ENCODE assay signal across 8 mouse cellular contexts in genomic region chr4:139602357-139603244, GRCm38 (mm10). TPM values are rescaled to one million over a fixed set of nuclear protein-coding genes. Genes with fewer than 3 reads are reported as not detected.
A peak's percentile ranks its signal among the peaks of the same experiment; 100 is the strongest.
DNase-seq lines count a peak whose midpoint lies in the region; ATAC-seq and TF ChIP-seq lines count a peak whose summit lies in the region.

TSS of gene Gm21969 (plus strand) at chr4:139603186.

- ATAC-seq in granulocyte monocyte progenitor cell, adult 5-6 weeks (replicated peaks; ENCODE audit: poor library complexity, severe bottlenecking): peak; percentile 66
- ATAC-seq in stomach, embryonic 16.5 days (ENCODE audit: insufficient read depth, low FRiP score): no peak

- TF ChIP-seq CTCF in gastrocnemius, adult 2 months (IDR thresholded peaks at IDR 0.05): peak; percentile 93
- TF ChIP-seq CTCF in layer of hippocampus, adult 2 months (conservative IDR thresholded peaks at IDR 0.05): peak; percentile 97

- no peaks in the 10 kb centered on the region for H3K9me3 ChIP-seq in stomach, embryonic 16.5 days (replicated peaks; ENCODE audit: control insufficient read depth, low read length)

- DNase-seq in gastrocnemius, adult 2 months: peak; percentile 59
- no peak for DNase-seq in gastrocnemius, postnatal 36 days
- peak; percentile 86 for DNase-seq in CD4-positive, CD25-positive, alpha-beta regulatory T cell, adult 2 months (ENCODE audit: low read depth, low spot score)
- DNase-seq in layer of hippocampus, adult 2 months (ENCODE audit: low spot score in 2 of 2): peak in 1 of 2 experiments; percentile 70
- DNase-seq in lung, postnatal 36 days: peak; percentile 80

- H3K36me3 ChIP-seq in stomach, embryonic 16.5 days (ENCODE audit: control insufficient read depth, insufficient read depth, low read length): no peaks in the 10 kb centered on the region

- peak within 1 kb of the TSS; percentile 33 for H3K4me3 ChIP-seq in gastrocnemius, adult 2 months
- no peak within 1 kb of the TSS for H3K4me3 ChIP-seq in brown adipose tissue, adult 24 weeks (ENCODE audit: insufficient read depth, low read depth, low read length)
- no peak within 1 kb of the TSS for H3K4me3 ChIP-seq in layer of hippocampus, adult 2 months
- H3K4me3 ChIP-seq in stomach, embryonic 16.5 days (replicated peaks; ENCODE audit: low read length): no peak within 1 kb of the TSS

- H3K27me3 ChIP-seq in stomach, embryonic 16.5 days (ENCODE audit: control insufficient read depth, insufficient read depth, low read length): no peaks in the 10 kb centered on the region

- intact Hi-C loops in gastrocnemius, adult 2 months (cut with DNase I): no loop called here
- intact Hi-C loops in gastrocnemius, postnatal 36 days (cut with DNase I): no loop called here

- H3K9ac ChIP-seq in stomach, embryonic 16.5 days (ENCODE audit: low read length): peak within 1 kb of the TSS; percentile 49; the same call in 1 of the 2 replicates

- WGBS in stomach, embryonic 16.5 days: 50% methylated on average over 14 of the region's 14 CpGs

- H3K4me1 ChIP-seq in brown adipose tissue, adult 24 weeks (ENCODE audit: control insufficient read depth, insufficient read depth, insufficient read length, low read length): peaks cover 45% of the 10 kb centered on the region
- H3K4me1 ChIP-seq in stomach, embryonic 16.5 days (ENCODE audit: control insufficient read depth, insufficient read depth, low read length): peaks cover 43% of the 10 kb centered on the region

- H3K4me2 ChIP-seq in stomach, embryonic 16.5 days (ENCODE audit: low read depth, low read length): peak within 1 kb of the TSS; percentile 30; the same call in 1 of the 2 replicates

- H3K27ac ChIP-seq in gastrocnemius, adult 2 months: peak within 1 kb of the TSS; percentile 82
- peak within 1 kb of the TSS; percentile 75 for H3K27ac ChIP-seq in brown adipose tissue, adult 24 weeks (replicated peaks; ENCODE audit: low read depth, low read length)
- H3K27ac ChIP-seq in layer of hippocampus, adult 2 months: peak within 1 kb of the TSS; percentile 43
- H3K27ac ChIP-seq in stomach, embryonic 16.5 days (ENCODE audit: low read length): peak within 1 kb of the TSS; percentile 85

RNA-seq across cellular contexts. Expression of gene Gm21969, which starts in this region (rescaled TPM):
- not detected for total RNA-seq in gastrocnemius, adult 2 months (2021)
- not detected for total RNA-seq in gastrocnemius, postnatal 36 days (2021)
- polyA plus RNA-seq in brown adipose tissue, adult 24 weeks (2012; ENCODE audit: insufficient read depth, insufficient read length, missing spikeins): not detected in 2 replicates
- total RNA-seq in granulocyte monocyte progenitor cell, adult 5-6 weeks (2014; fragmentation: Nextera tagmentation): not detected in 2 replicates
- not detected in 2 replicates for total RNA-seq in granulocyte monocyte progenitor cell, adult 5-6 weeks (2017)
- not detected for total RNA-seq in layer of hippocampus, adult 2 months (2021)
- polyA plus RNA-seq in stomach, embryonic 16.5 days (2015; fragmentation: Nextera tagmentation; extraction: Ambion mirVana): not detected in 2 replicates

Comparison
In these comparisons a context has a peak if more than half of its experiments do, and no peak if none do; other contexts are left out.
1. Peak in DNase-seq, H3K4me3 ChIP-seq and H3K27ac ChIP-seq in gastrocnemius, adult 2 months; RNA of the gene not detected or under 1 TPM.
2. Peak in ATAC-seq in granulocyte monocyte progenitor cell, adult 5-6 weeks; RNA of the gene not detected or under 1 TPM.
3. DNase-seq: peak in CD4-positive, CD25-positive, alpha-beta regulatory T cell, adult 2 months (single experiment) and lung, postnatal 36 days (single experiment); none in gastrocnemius, postnatal 36 days (0 of 2).
4. Peak in every context shown above with its lines, with median percentiles within 50 percentile points of each other: H3K27ac ChIP-seq.